Mouse (Mus musculus): ENCODE results near the gene Fbxl7.

- TF ChIP-seq CTCF (IDR thresholded peaks at IDR 0.05; ENCODE audit: control insufficient read depth, insufficient read depth, low read length) (no peak), POLR2A (IDR thresholded peaks at IDR 0.05; ENCODE audit: borderline replicate concordance, control insufficient read depth, low read depth, low read length) (no peak)
These were observed 82.5 kb downstream of the Fbxl7 start for GRCm38 (mm10) chr15:26812856-26813255.
